Mouse (Mus musculus) olfactory bulb, adult 2 months (tissue): ENCODE measurements around the gene Cfl1.
"Not testable (repeated sequence)": the region's sequence is repeated elsewhere in the genome, so short reads cannot be mapped to it uniquely, and the experiment has no call there.

Source experiments
- CTCF ChIP-seq: fragments of 200-500 bp; IDR thresholded peaks from 2 replicates; pipeline ENCODE4 v1.5.1; 2012; ENCODE audit warnings: low read depth, mild to moderate bottlenecking, low read length, moderate library complexity; ENCODE audit not compliant: insufficient read depth
- POLR2A ChIP-seq: fragments of 200-500 bp; IDR thresholded peaks from 2 replicates; pipeline ENCODE4 v1.6.1; 2012; ENCODE audit warnings: mild to moderate bottlenecking, low read depth, low read length, moderate library complexity; ENCODE audit not compliant: insufficient read depth

DNA sequence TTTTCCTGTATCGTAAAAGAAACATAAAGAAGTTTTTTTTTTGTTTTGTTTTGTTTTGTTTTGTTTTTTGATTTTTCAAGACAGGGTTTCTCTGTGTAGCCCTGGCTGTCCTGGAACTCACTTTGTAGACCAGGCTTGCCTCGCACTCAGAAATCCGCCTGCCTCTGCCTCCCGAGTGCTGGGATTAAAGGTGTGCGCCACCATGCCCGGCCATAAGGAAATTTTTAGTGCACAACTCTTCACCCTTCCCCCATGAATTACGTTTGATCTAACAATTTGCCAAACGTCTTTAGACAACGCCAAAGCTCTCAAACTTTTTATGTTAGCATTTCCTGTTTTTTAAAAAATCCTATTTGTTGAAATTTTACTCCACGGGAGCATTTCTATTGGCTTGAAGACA is 534 bp upstream of the Cfl1 start:
- not testable (repeated sequence) for TF ChIP-seq CTCF, POLR2A
